Mouse (Mus musculus): Measurements from ENCODE around the gene Gas2l1.
"Not testable (repeated sequence)": the region's sequence is repeated elsewhere in the genome, so short reads cannot be mapped to it uniquely, and the experiment has no call there.

Gas2l1 gene

GRCm38 (mm10) chr11:5065056-5065821 lies at the start of gene Gas2l1:
Gas2l1 (minus strand) TSS chr11:5065327.
- DNase-seq (ENCODE audit: extremely low spot score), result peak; percentile 91

- no peak for DNase-seq (ENCODE audit: extremely low spot score)
Measured at GRCm38 (mm10) chr11:5113645-5114044, 48.5 kb upstream of the Gas2l1 start.

- no peak for DNase-seq (ENCODE audit: extremely low spot score)
Measured at GRCm38 (mm10) chr11:5109441-5109840, 44.3 kb upstream of the Gas2l1 start.

GRCm38 (mm10) chr11:5103986-5104509 lies 38.9 kb upstream of the Gas2l1 start:
- DNase-seq (ENCODE audit: extremely low spot score), result no peak

- DNase-seq (ENCODE audit: extremely low spot score), result no peak
Measured at GRCm38 (mm10) chr11:5102384-5102783, 37.3 kb upstream of the Gas2l1 start.

GRCm38 (mm10) chr11:5101641-5102040 lies 36.5 kb upstream of the Gas2l1 start:
- no peak for DNase-seq (ENCODE audit: extremely low spot score)

- no peak for DNase-seq (ENCODE audit: extremely low spot score)
Measured at GRCm38 (mm10) chr11:5100801-5101200, 35.7 kb upstream of the Gas2l1 start.

GRCm38 (mm10) chr11:5100283-5100682 lies 35.2 kb upstream of the Gas2l1 start:
- DNase-seq (ENCODE audit: extremely low spot score), result no peak

- peak; percentile 90 for DNase-seq (ENCODE audit: extremely low spot score)
Measured at GRCm38 (mm10) chr11:5099576-5100183, 34.6 kb upstream of the Gas2l1 start.

GRCm38 (mm10) chr11:5098736-5099542 lies 33.8 kb upstream of the Gas2l1 start, which contains the start of the genes Rhbdd3 and Ewsr1:
Rhbdd3 (plus strand) TSS chr11:5098926.
Ewsr1 (minus strand) TSS chr11:5099266.
- peak; percentile 99 for DNase-seq (ENCODE audit: extremely low spot score)

GRCm38 (mm10) chr11:5098035-5098735 lies 33.1 kb upstream of the Gas2l1 start:
- peak; percentile 41 for DNase-seq (ENCODE audit: extremely low spot score)

GRCm38 (mm10) chr11:5096480-5097020 lies 31.4 kb upstream of the Gas2l1 start:
- no peak for DNase-seq (ENCODE audit: extremely low spot score)

GRCm38 (mm10) chr11:5095877-5096276 lies 30.8 kb upstream of the Gas2l1 start:
- no peak for DNase-seq (ENCODE audit: extremely low spot score)

- no peak for DNase-seq (ENCODE audit: extremely low spot score)
Measured at GRCm38 (mm10) chr11:5091706-5092105, 26.6 kb upstream of the Gas2l1 start.

GRCm38 (mm10) chr11:5089147-5089546 lies 24.0 kb upstream of the Gas2l1 start:
- DNase-seq (ENCODE audit: extremely low spot score), result no peak

- DNase-seq (ENCODE audit: extremely low spot score), result not testable (repeated sequence)
Measured at GRCm38 (mm10) chr11:5076843-5077242, 11.7 kb upstream of the Gas2l1 start.

- DNase-seq (ENCODE audit: extremely low spot score), result no peak
Measured at GRCm38 (mm10) chr11:5075760-5076159, 10.6 kb upstream of the Gas2l1 start.

GRCm38 (mm10) chr11:5074882-5075281 lies 9.8 kb upstream of the Gas2l1 start:
- peak; percentile 40 for DNase-seq (ENCODE audit: extremely low spot score)

- no peak for DNase-seq (ENCODE audit: extremely low spot score)
Measured at GRCm38 (mm10) chr11:5068126-5068971, 3.2 kb upstream of the Gas2l1 start.

- no peak for DNase-seq (ENCODE audit: extremely low spot score)
Measured at GRCm38 (mm10) chr11:5067063-5067462, 1.9 kb upstream of the Gas2l1 start.
